Mouse (Mus musculus) telencephalon, adult 2 months (tissue): ENCODE results near the gene Spef2.
"Not testable (repeated sequence)": the region's sequence is repeated elsewhere in the genome, so short reads cannot be mapped to it uniquely, and the experiment has no call there.

Experiments used
- DNase-seq: peaks from one replicate; pipeline ENCODE4 v3.0.0-alpha.2; 2011; ENCODE audit warnings: low read depth, low spot score

Spef2 gene

GRCm38 (mm10) chr15:9668575-9668974, 80.1 kb downstream of the Spef2 start:
- no peak for DNase-seq

- not testable (repeated sequence) for DNase-seq
These were observed 83.7 kb downstream of the Spef2 start for GRCm38 (mm10) chr15:9664948-9665347.

- DNase-seq: no peak
These were observed 87.5 kb downstream of the Spef2 start for GRCm38 (mm10) chr15:9661215-9661614.

GRCm38 (mm10) chr15:9634471-9634870, 114.2 kb downstream of the Spef2 start:
- DNase-seq: peak; percentile 33

DNA sequence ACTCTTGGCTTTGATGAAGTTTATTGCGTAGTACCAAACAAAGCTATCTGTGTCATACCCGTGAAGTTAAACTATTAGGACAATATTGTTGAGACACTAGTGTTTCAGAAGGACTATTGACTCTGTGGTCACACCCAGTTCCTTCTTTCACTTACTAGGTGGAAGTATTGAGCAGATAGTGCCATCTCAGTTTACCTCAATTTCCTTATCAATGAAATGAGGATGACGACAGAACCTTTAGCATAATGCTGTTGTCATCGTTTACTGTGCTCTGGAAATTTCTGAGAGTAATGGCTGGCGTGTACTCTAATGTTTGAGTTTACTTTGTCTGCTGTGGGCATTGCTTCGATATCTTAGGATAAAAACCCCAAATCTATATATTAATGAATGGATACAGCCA, 117.0 kb downstream of the Spef2 start:
- no peak for DNase-seq

DNA sequence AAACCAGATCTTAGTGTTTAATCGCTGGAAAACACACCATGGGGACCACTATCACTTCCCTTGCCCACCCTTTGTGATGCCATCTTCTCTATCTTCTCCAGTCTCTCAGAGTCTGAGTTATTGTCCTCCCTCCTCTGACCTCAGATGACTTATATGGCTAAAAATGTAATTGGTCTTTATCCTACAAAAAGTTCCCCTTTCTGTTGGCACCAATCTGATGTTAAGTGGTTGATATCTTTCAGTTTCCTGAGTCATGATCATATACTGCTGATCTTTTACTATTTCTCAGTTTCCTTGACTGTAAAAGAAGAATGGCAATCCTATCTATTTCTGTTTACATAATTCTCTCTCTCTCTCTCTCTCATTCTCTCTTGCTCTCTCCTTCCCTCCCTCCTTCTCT, 119.0 kb downstream of the Spef2 start:
- DNase-seq: no peak

GRCm38 (mm10) chr15:9624619-9625018, 124.0 kb downstream of the Spef2 start:
- no peak for DNase-seq

- no peak for DNase-seq
These were observed 140.5 kb downstream of the Spef2 start for GRCm38 (mm10) chr15:9608177-9608576.

DNA sequence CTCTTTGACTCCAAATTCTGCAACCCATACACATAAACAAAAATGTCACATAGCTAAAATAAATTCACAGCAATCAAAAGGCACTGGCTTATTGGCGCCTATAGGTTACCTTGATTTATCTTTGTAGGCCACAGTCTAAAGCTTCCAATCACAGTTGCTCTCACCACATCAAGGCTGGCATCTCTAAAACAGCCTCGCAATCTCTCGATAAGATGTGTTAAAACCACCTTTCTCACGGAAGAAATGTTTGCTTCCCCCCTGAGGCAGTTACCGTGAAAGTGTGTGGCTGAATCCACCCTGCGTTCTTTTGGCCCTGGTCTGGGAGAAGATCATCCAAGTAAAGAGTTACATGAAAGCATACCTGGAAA, 148.6 kb downstream of the Spef2 start:
- DNase-seq: no peak

DNA sequence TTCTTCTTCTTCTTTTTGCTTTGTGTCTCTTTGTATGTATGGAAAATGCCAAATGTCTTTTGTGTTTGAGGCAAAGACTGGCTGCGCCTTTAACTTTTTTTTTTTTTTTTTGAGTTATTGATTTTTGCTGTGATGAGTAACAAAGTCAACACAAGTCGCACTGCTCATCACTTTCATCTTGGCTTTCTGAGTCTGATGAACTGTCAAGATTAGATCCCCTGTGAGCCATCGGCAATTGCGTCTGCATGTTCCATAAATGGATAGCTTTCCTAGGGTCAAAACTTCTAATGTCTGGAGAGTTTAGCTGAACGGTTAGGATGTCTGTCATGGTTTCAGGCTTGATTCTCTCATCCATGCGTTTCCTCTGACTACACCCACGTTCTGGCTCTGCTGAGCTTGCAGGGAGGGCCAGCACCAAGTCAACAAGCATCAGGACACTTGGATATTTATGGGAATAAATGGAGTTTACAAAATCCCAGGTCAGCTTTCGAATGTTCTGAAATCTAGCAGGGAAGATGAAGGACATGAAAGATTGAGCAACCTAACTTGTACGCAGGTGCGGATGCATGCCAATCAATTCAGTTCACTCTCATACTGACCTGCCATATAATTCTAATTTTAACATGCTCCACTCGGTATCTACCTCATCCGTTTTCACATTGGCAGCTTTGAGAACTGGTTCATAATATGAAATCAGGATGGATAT, 149.1 kb downstream of the Spef2 start:
- DNase-seq: no peak

DNA sequence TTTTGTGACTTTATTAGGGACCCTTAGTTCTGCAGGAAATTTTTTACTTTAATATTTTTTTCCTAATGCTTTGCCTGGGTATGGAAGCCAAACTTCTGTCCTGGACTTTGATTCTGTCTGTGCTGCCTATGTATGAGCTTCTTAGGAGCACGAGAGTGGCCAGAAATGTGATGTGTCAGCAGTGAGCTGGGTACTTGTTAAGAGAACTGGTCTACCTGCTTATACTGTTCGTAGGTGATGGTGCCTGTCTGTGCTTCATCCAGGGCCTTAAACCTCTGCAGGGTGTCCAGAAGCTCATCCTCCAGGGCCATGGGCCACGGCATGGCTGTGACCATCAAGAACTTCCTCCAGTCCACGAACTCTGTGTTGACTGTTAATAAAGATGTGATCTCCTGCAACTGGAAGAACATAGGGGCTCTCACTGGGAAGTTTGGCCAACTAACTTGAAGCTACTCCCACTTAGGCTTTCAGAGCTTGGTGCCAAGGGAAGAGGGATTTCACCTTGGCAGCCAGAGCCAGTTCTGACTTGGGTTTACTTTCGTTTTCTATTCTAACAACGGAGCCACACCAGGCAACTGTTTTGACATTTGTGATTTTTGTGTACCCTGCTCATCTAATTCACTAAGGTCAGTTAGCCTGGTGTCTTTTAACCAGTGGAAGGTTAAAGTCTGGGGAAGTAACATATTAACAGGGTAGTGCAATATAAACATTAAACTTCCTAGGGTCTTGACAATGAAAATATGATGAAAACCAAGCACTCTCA, 152.2 kb downstream of the Spef2 start:
- DNase-seq: no peak

DNA sequence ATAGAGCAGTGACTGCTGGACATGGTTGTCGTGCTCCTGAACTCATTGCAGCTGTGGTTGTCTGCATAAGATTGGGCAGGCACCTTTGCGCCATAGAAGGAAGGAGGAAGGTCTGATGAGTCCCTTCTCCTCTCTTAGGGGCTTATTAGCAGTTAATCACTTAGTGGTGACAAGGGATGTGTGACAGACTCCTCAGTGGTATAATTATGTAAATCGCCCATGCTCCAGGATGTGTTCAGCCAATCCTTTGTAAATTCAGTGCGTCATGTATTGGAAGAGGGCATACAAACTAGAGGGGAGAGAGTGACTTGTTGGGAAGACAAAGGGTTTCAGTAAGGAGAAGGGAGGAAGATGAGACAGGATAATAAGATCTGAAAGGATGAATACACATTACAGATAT, 158.7 kb downstream of the Spef2 start:
- DNase-seq: no peak

DNA sequence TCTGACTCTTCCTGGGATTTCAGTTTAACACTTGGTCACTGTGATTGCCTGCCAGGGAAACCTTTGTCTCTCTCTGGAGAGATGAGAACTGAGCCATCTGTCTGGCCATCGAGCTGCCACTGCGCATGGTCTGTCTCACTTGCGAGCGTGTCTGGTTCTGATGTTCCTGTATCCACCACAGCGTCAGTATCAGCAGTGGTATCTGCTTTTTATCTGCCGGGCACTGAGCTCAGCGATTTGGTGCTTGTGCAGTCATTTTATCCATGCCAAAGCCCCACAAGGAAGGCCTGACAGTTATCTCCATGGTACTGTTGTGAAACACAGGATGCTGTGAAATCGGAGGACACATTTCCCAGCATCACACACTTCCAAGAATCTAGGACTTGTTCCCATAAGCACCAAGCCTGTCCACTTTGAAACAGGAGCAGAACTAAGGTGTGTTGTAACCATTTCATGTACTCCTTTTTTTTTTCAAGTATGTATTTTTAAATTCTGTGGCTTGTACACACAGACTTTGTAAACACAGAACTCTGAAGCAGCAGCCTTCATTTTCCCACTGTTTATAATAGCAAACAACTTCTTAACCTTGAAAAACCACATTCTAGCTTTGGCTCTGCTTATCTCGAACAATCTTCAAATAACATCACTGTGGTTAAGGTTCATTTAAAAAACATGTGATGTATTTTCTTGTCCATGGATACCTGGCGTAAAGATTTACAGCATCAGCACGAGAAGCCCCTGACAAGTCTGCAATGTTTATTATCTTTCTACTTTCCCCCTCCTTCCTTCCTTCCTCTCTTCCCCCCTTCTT, 168.0 kb downstream of the Spef2 start:
- no peak for DNase-seq

GRCm38 (mm10) chr15:9577303-9577702, 171.4 kb downstream of the Spef2 start:
- no peak for DNase-seq

GRCm38 (mm10) chr15:9574796-9575195, 173.9 kb downstream of the Spef2 start:
- DNase-seq: no peak

GRCm38 (mm10) chr15:9573361-9573760, 175.3 kb downstream of the Spef2 start:
- no peak for DNase-seq

- DNase-seq: no peak
These were observed 176.0 kb downstream of the Spef2 start for GRCm38 (mm10) chr15:9572664-9573063.

DNA sequence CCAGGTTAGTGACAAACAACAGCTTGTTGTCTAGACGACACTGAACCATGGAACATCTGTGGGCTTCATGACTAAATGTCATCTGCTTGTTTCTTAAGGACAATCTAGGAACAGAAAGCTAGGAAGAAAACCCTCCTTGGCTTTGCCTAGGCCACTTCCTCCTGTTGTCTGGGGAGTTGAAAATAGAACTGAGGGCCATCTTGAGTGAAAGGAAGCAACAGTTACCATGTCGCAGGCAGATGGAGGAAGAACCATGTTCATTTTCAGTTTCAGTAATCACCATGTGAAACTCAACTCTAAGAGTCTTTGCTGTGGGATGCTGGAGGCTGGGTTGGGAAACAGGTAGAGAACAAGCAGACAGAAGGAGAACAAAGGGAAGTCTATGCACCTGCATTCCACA, 176.8 kb downstream of the Spef2 start:
- peak; percentile 10 for DNase-seq

DNA sequence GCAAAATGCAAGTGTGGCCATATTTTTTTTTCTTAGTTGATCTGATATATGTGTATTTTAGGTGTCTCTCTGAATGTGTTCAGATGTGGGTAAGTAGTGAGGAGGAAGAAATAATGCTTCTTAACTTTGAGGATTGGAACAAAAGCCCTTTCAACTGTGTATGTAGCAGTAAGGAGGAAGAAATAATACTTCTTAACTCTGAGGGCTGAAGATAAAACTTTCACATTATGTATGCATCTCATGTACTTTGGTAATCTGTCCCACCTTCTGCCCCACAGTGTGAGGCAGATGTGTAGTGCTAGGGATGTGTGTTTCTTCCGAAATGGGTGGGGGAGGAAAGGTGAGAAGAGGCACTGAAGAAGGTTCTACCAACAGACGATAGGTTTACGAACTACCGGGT, 181.4 kb downstream of the Spef2 start:
- DNase-seq: no peak

- peak; percentile 6 for DNase-seq
These were observed 183.3 kb downstream of the Spef2 start for GRCm38 (mm10) chr15:9565396-9565795.

GRCm38 (mm10) chr15:9564156-9564555, 184.5 kb downstream of the Spef2 start:
- no peak for DNase-seq

- DNase-seq: not testable (repeated sequence)
These were observed 191.4 kb downstream of the Spef2 start for GRCm38 (mm10) chr15:9557264-9557663.
